Mouse (Mus musculus): ENCODE results near the gene Arhgdib. TPM values are rescaled to one million over a fixed set of nuclear protein-coding genes. Genes with fewer than 3 reads are reported as not detected.

Arhgdib gene
- polyA plus RNA-seq, 1 experiment = 1,280 TPM

- no peaks in the 10 kb centered on the region for H3K4me1 ChIP-seq (ENCODE audit: control insufficient read depth, insufficient read depth, low read length)
- TF ChIP-seq CTCF (IDR thresholded peaks at IDR 0.05; ENCODE audit: low read depth, low read length) (no peak), POLR2A (IDR thresholded peaks at IDR 0.05; ENCODE audit: borderline replicate concordance, low read depth, low read length) (no peak)
- H3K4me3 ChIP-seq (ENCODE audit: insufficient read depth, low read length) = no peak overlapping the region
- H3K27ac ChIP-seq (ENCODE audit: insufficient read depth, low read depth, low read length) = no peak overlapping the region
Observed at GRCm38 (mm10) chr6:136883431-136883915, 58.2 kb downstream of the Arhgdib start.

DNA sequence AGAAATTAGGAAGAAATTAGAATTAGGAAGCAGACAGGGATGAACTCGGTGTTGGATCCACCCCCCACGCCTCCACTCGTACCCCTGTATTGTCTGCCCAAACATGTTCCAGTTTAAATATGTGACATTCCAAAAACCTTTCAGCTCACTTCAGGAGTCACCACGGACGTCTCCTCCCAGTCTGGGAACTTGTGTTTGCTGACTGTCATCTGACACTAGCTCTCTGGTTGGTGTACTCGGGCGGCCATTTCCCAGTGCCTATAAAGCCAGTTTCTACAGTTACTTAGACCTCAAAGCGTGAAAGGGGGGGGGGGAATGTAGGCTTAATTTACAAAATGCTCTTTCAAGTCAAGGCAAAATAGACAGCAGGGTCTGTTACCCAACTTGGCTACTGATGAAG, 60.0 kb downstream of the Arhgdib start:
- TF ChIP-seq CTCF (IDR thresholded peaks at IDR 0.05; ENCODE audit: low read depth, low read length) (no peak), POLR2A (IDR thresholded peaks at IDR 0.05; ENCODE audit: borderline replicate concordance, low read depth, low read length) (no peak)
- H3K4me3 ChIP-seq (ENCODE audit: insufficient read depth, low read length) = no peak overlapping the region
- no peak overlapping the region for H3K27ac ChIP-seq (ENCODE audit: insufficient read depth, low read depth, low read length)
- H3K4me1 ChIP-seq (ENCODE audit: control insufficient read depth, insufficient read depth, low read length) = no peaks in the 10 kb centered on the region

DNA sequence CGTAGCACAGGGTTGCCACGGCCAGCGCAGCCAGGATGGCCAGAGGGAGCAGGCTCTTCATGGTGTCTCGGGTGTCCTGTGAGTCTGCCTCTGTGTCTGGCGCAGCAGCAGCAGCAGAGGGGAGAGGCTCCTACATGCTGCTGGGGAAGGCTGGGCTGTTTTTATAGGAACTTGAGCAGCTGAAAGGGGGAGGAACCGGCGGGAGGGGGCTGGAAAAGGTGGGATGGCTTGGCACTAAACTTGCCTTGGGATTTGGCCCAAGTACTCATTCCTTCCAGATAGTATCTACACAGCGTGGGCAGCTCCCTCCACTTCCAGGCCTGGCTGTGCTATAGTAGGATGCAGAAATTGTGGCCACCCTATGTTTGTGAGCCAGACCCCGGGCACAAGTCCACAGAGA, 66.0 kb downstream of the Arhgdib start, which contains the start of gene Mgp:
Gene Mgp (minus strand): TSS at position 154 of the 400 bp plus-strand sequence.
- Histone ChIP-seq H3K4me3 (ENCODE audit: insufficient read depth, low read length) (no peak within 1 kb of the TSS), H3K4me1 (ENCODE audit: control insufficient read depth, insufficient read depth, low read length) (0 out of 2 replicates have a peak, but pooled peaks cover 2% of the 10 kb centered on the region), H3K27ac (ENCODE audit: insufficient read depth, low read depth, low read length) (no peak within 1 kb of the TSS)
- TF ChIP-seq CTCF (IDR thresholded peaks at IDR 0.05; ENCODE audit: low read depth, low read length) = no peak

GRCm38 (mm10) chr6:136874599-136874998, 67.1 kb downstream of the Arhgdib start:
- Histone ChIP-seq H3K27ac (ENCODE audit: insufficient read depth, low read depth, low read length) (no peak overlapping the region), H3K4me3 (ENCODE audit: insufficient read depth, low read length) (no peak overlapping the region), H3K4me1 (ENCODE audit: control insufficient read depth, insufficient read depth, low read length) (0 out of 2 replicates have a peak, but pooled peaks cover 2% of the 10 kb centered on the region)
- TF ChIP-seq CTCF (IDR thresholded peaks at IDR 0.05; ENCODE audit: low read depth, low read length) (no peak), POLR2A (IDR thresholded peaks at IDR 0.05; ENCODE audit: borderline replicate concordance, low read depth, low read length) (no peak)

Other genes with a start within 250 kb of the Arhgdib start
- gene Gucy2c, start 160.1 kb downstream of the Arhgdib start, polyA plus RNA-seq (2012; ENCODE audit: insufficient read depth, insufficient read length, missing spikeins) = not detected in 2 replicates
- gene Hist4h4, start 137.5 kb downstream of the Arhgdib start, polyA plus RNA-seq (2012; ENCODE audit: insufficient read depth, insufficient read length, missing spikeins) = 0.51 and 0.56 TPM in 2 replicates
- gene H2afj, start 133.7 kb downstream of the Arhgdib start, polyA plus RNA-seq (2012; ENCODE audit: insufficient read depth, insufficient read length, missing spikeins) = 58.1 and 78.1 TPM in 2 replicates
- 4.4 and 5.1 TPM in 2 replicates for gene BC049715, start 114.3 kb downstream of the Arhgdib start, polyA plus RNA-seq (2012; ENCODE audit: insufficient read depth, insufficient read length, missing spikeins)
- 69.8 and 76.4 TPM in 2 replicates for gene Wbp11, start 113.7 kb downstream of the Arhgdib start, polyA plus RNA-seq (2012; ENCODE audit: insufficient read depth, insufficient read length, missing spikeins)
- 0.57 and 0.74 TPM in 2 replicates for gene Smco3, start 106.4 kb downstream of the Arhgdib start, polyA plus RNA-seq (2012; ENCODE audit: insufficient read depth, insufficient read length, missing spikeins)
- not detected in 2 replicates for gene Art4, start 84.2 kb downstream of the Arhgdib start, polyA plus RNA-seq (2012; ENCODE audit: insufficient read depth, insufficient read length, missing spikeins)
- 2.7 and 4.0 TPM in 2 replicates for gene Mgp, start 66.1 kb downstream of the Arhgdib start, polyA plus RNA-seq (2012; ENCODE audit: insufficient read depth, insufficient read length, missing spikeins)
- not detected in 2 replicates for gene Erp27, start 19.7 kb downstream of the Arhgdib start, polyA plus RNA-seq (2012; ENCODE audit: insufficient read depth, insufficient read length, missing spikeins)
- 1.1 and 2.4 TPM in 2 replicates for gene Pde6h, start 18.1 kb downstream of the Arhgdib start, polyA plus RNA-seq (2012; ENCODE audit: insufficient read depth, insufficient read length, missing spikeins)
- gene Rerg, start 228.6 kb upstream of the Arhgdib start, polyA plus RNA-seq (2012; ENCODE audit: insufficient read depth, insufficient read length, missing spikeins) = not detected in 2 replicates

All from bone marrow macrophage, adult 2 months (primary cell).